Comparison of ENCODE assay signal across 8 mouse cellular contexts in genomic region chr5:107724661-107725434, GRCm38 (mm10). TPM values are rescaled to one million over a fixed set of nuclear protein-coding genes. Genes with fewer than 3 reads are reported as not detected.
DNase-seq lines count a peak whose midpoint lies in the region; ATAC-seq and TF ChIP-seq lines count a peak whose summit lies in the region.

No protein-coding gene starts in this region.

- peak; percentile 36; the same call in 1 of the 2 replicates for ATAC-seq in kidney, embryonic 14.5 days (ENCODE audit: low FRiP score, low TSS enrichment)
- ATAC-seq in heart, postnatal 0 days (ENCODE audit: insufficient read depth, low read depth): no peak
- 0 out of 2 replicates have a peak, but pooled peaks have one; percentile 29 for ATAC-seq in liver, embryonic 13.5 days (ENCODE audit: low read depth)

- H3K9ac ChIP-seq in kidney, embryonic 14.5 days (ENCODE audit: low read depth, low read length): no peak overlapping the region
- H3K9ac ChIP-seq in heart, postnatal 0 days (replicated peaks; ENCODE audit: low read depth, low read length): no peak overlapping the region
- H3K9ac ChIP-seq in liver, embryonic 13.5 days: peak overlapping the region; percentile 4; the same call in 1 of the 2 replicates

- peak; percentile 19; the same call in 1 of the 2 replicates for TF ChIP-seq POLR2A in bone marrow, adult 2 months (IDR thresholded peaks at IDR 0.05; ENCODE audit: borderline replicate concordance, control insufficient read depth, low read depth, low read length)

- under 1% methylated on average over 52 of the region's 52 CpGs for WGBS in kidney, embryonic 14.5 days
- under 1% methylated on average over 52 of the region's 52 CpGs for WGBS in bone marrow, adult 2 months
- 1% methylated on average over 51 of the region's 52 CpGs for WGBS in heart, postnatal 0 days
- 2% methylated on average over 52 of the region's 52 CpGs for WGBS in liver, embryonic 13.5 days (ENCODE audit: insufficient replicate concordance)

- no peaks in the 10 kb centered on the region for H3K36me3 ChIP-seq in kidney, embryonic 14.5 days (ENCODE audit: control insufficient read depth, insufficient read depth, low read length)
- no peaks in the 10 kb centered on the region for H3K36me3 ChIP-seq in heart, postnatal 0 days (replicated peaks; ENCODE audit: control insufficient read depth, insufficient read depth, low read length)
- no peaks in the 10 kb centered on the region for H3K36me3 ChIP-seq in liver, embryonic 13.5 days

- peak overlapping the region; percentile 28; the same call in 1 of the 2 replicates for H3K4me3 ChIP-seq in kidney, embryonic 14.5 days (ENCODE audit: low read length)
- peak overlapping the region; percentile 68 for H3K4me3 ChIP-seq in bone marrow, adult 2 months (replicated peaks; ENCODE audit: control insufficient read depth, low read depth, low read length)
- peak overlapping the region; percentile 53 for H3K4me3 ChIP-seq in heart, postnatal 0 days (ENCODE audit: low read depth, low read length)
- peak overlapping the region; percentile 45 for H3K4me3 ChIP-seq in liver, embryonic 13.5 days (replicated peaks)
- no peak overlapping the region for H3K4me3 ChIP-seq in left cerebral cortex, adult 2 months

- peaks cover 34% of the 10 kb centered on the region for H3K4me1 ChIP-seq in kidney, embryonic 14.5 days (ENCODE audit: control insufficient read depth, insufficient read depth, low read length)
- no peaks in the 10 kb centered on the region; the same call in 1 of the 2 replicates for H3K4me1 ChIP-seq in bone marrow, adult 2 months (ENCODE audit: control insufficient read depth, insufficient read depth, low read length)
- H3K4me1 ChIP-seq in heart, postnatal 0 days (ENCODE audit: control insufficient read depth, insufficient read depth): peaks cover 37% of the 10 kb centered on the region; the same call in 1 of the 2 replicates
- peaks cover 42% of the 10 kb centered on the region for H3K4me1 ChIP-seq in liver, embryonic 13.5 days (replicated peaks)

- H3K4me2 ChIP-seq in kidney, embryonic 14.5 days (replicated peaks; ENCODE audit: low read depth, low read length): peak overlapping the region; percentile 38
- H3K4me2 ChIP-seq in heart, postnatal 0 days (ENCODE audit: low read depth, low read length): peak overlapping the region; percentile 74
- peak overlapping the region; percentile 56 for H3K4me2 ChIP-seq in liver, embryonic 13.5 days

- no peak for TF ChIP-seq CTCF in bone marrow, adult 2 months (IDR thresholded peaks at IDR 0.05; ENCODE audit: control insufficient read depth, insufficient read depth, low read length)
- TF ChIP-seq CTCF in heart, postnatal 0 days (IDR thresholded peaks at IDR 0.05; ENCODE audit: low read depth): no peak
- no peak for TF ChIP-seq CTCF in left cerebral cortex, adult 2 months (IDR thresholded peaks at IDR 0.05)

- TF ChIP-seq EP300 in heart, postnatal 0 days (IDR thresholded peaks at IDR 0.05; ENCODE audit: low read depth): no peak

- H3K9me3 ChIP-seq in kidney, embryonic 14.5 days (ENCODE audit: control insufficient read depth, low read length): no peaks in the 10 kb centered on the region
- H3K9me3 ChIP-seq in heart, postnatal 0 days (replicated peaks; ENCODE audit: control insufficient read depth, low read length): no peaks in the 10 kb centered on the region
- H3K9me3 ChIP-seq in liver, embryonic 13.5 days (replicated peaks): no peaks in the 10 kb centered on the region

- no peak for DNase-seq in kidney, adult 9 months
- DNase-seq in heart, postnatal 0 days (ENCODE audit: low spot score): no peak
- no peak for DNase-seq in liver, embryonic 13.5 days
- DNase-seq in retina, postnatal 1 day: peak; percentile 47
- DNase-seq in left cerebral cortex, adult 2 months (ENCODE audit: extremely low spot score in 1 of 2, low spot score in 2 of 2): no peak
- no peak for DNase-seq in ovary, postnatal 10 days (ENCODE audit: low spot score)

- H3K27me3 ChIP-seq in kidney, embryonic 14.5 days (ENCODE audit: control insufficient read depth, insufficient read depth, low read length): peaks cover 94% of the 10 kb centered on the region
- H3K27me3 ChIP-seq in heart, postnatal 0 days (ENCODE audit: control insufficient read depth, insufficient read depth, low read length): peaks cover 94% of the 10 kb centered on the region
- H3K27me3 ChIP-seq in liver, embryonic 13.5 days: peaks cover 92% of the 10 kb centered on the region

- intact Hi-C loops in left cerebral cortex, adult 2 months (cut with DNase I): loop anchor here (5.0 kb wide), 1 partner anchor 1258 kb away; no protein-coding TSS in a partner anchor

- H3K27ac ChIP-seq in kidney, embryonic 14.5 days (ENCODE audit: low read depth, low read length): no peak overlapping the region
- H3K27ac ChIP-seq in bone marrow, adult 2 months (ENCODE audit: control insufficient read depth, insufficient read depth, low read depth, low read length, poor library complexity): peak overlapping the region; percentile 87
- no peak overlapping the region for H3K27ac ChIP-seq in heart, postnatal 0 days (ENCODE audit: low read depth)
- no peak overlapping the region for H3K27ac ChIP-seq in liver, embryonic 13.5 days
- H3K27ac ChIP-seq in left cerebral cortex, adult 2 months: no peak overlapping the region

RNA-seq across cellular contexts. Expression of gene Gfi1, which starts 1.0 kb away (rescaled TPM):
- not detected in 2 replicates for polyA plus RNA-seq in kidney, embryonic 14.5 days (2014; fragmentation: Nextera tagmentation; extraction: Ambion mirVana)
- 9.0 and 21.1 TPM in 2 replicates for polyA plus RNA-seq in bone marrow, adult 2 months (2011; ENCODE audit: insufficient read depth, insufficient read length, low replicate concordance, missing spikeins)
- 0.62 TPM in 1 of 2 replicates, not detected in the other for total RNA-seq in heart, postnatal 0 days (2014; rRNA removed; ENCODE audit: low replicate concordance)
- not detected in 2 replicates for polyA plus RNA-seq in heart, postnatal 0 days (2015; fragmentation: Nextera tagmentation; extraction: Ambion mirVana)
- 0.48 and 0.65 TPM in 2 replicates for polyA plus RNA-seq in liver, embryonic 13.5 days (2015; fragmentation: Nextera tagmentation; extraction: Ambion mirVana)
- total RNA-seq in left cerebral cortex, adult 2 months (2021): not detected
